8 mouse cellular contexts compared by ENCODE assay signal in genomic region chr3:102701902-102702544, GRCm38 (mm10). TPM values are rescaled to one million over a fixed set of nuclear protein-coding genes. Genes with fewer than 3 reads are reported as not detected.
A peak's percentile ranks its signal among the peaks of the same experiment; 100 is the strongest.
DNase-seq lines count a peak whose midpoint lies in the region; ATAC-seq and TF ChIP-seq lines count a peak whose summit lies in the region.

No protein-coding gene starts in this region.

- no peaks in the 10 kb centered on the region for H3K9me3 ChIP-seq in forebrain, embryonic 10.5 days
- H3K9me3 ChIP-seq in forebrain, embryonic 16.5 days (ENCODE audit: control insufficient read depth, low read length): no peaks in the 10 kb centered on the region

- no peak overlapping the region for H3K4me2 ChIP-seq in forebrain, embryonic 16.5 days (ENCODE audit: low read length)

- no peak overlapping the region for H3K27ac ChIP-seq in forebrain, embryonic 10.5 days
- no peak overlapping the region for H3K27ac ChIP-seq in forebrain, embryonic 16.5 days (ENCODE audit: low read length)
- H3K27ac ChIP-seq in gastrocnemius, adult 2 months: no peak overlapping the region

- H3K27me3 ChIP-seq in forebrain, embryonic 10.5 days (ENCODE audit: poor library complexity, severe bottlenecking): no peaks in the 10 kb centered on the region
- H3K27me3 ChIP-seq in forebrain, embryonic 16.5 days (replicated peaks; ENCODE audit: control insufficient read depth, insufficient read depth, low read length): no peaks in the 10 kb centered on the region

- H3K36me3 ChIP-seq in forebrain, embryonic 10.5 days (replicated peaks): no peaks in the 10 kb centered on the region
- no peaks in the 10 kb centered on the region for H3K36me3 ChIP-seq in forebrain, embryonic 16.5 days (ENCODE audit: control insufficient read depth, insufficient read depth)

- 47% methylated on average over 7 of the region's 7 CpGs for WGBS in forebrain, embryonic 10.5 days
- whole genome bisulfite sequencing in forebrain, embryonic 16.5 days: 47% methylated on average over 7 of the region's 7 CpGs

- no peaks in the 10 kb centered on the region for H3K4me1 ChIP-seq in forebrain, embryonic 10.5 days
- H3K4me1 ChIP-seq in forebrain, embryonic 16.5 days (replicated peaks; ENCODE audit: control insufficient read depth, insufficient read depth, low read length): 0 out of 2 replicates have a peak, but pooled peaks cover 2% of the 10 kb centered on the region

- peak; percentile 53 for TF ChIP-seq CTCF in gastrocnemius, adult 2 months (IDR thresholded peaks at IDR 0.05)

- H3K4me3 ChIP-seq in forebrain, embryonic 10.5 days: no peak overlapping the region
- no peak overlapping the region for H3K4me3 ChIP-seq in forebrain, embryonic 16.5 days (replicated peaks; ENCODE audit: low read length)
- H3K4me3 ChIP-seq in gastrocnemius, adult 2 months: no peak overlapping the region

- H3K9ac ChIP-seq in forebrain, embryonic 16.5 days (replicated peaks; ENCODE audit: low read depth, low read length): no peak overlapping the region

- no peak for ATAC-seq in forebrain, embryonic 16.5 days
- peak; percentile 93 for ATAC-seq in CD4-positive, CD25-positive, alpha-beta regulatory T cell, adult 4 months

- DNase-seq in forebrain, embryonic 10.5 days (ENCODE audit: extremely low spot score, low spot score): peak; percentile 38
- peak; percentile 36 for DNase-seq in c-Kit-negative CD71-positive TER-119-positive erythroid progenitor cells, embryonic 14.5 days (ENCODE audit: low read depth, low spot score)
- peak; percentile 52 for DNase-seq in gastrocnemius, adult 2 months
- DNase-seq in kidney, postnatal 36 days: peak; percentile 28 to 58
- DNase-seq in lung, postnatal 25 days (ENCODE audit: low spot score): peak; percentile 58
- DNase-seq in spleen, postnatal 10 days (ENCODE audit: low spot score in 2 of 2): peak; percentile 37 to 71

- intact Hi-C loops in gastrocnemius, adult 2 months (cut with DNase I): no loop called here

RNA-seq across cellular contexts. Expression of gene Tspan2, which starts 32.3 kb away (rescaled TPM):
- polyA plus RNA-seq in forebrain, embryonic 10.5 days (2016; fragmentation: Nextera tagmentation; extraction: Ambion mirVana): 7.5 and 8.5 TPM in 2 replicates
- polyA plus RNA-seq in forebrain, embryonic 16.5 days (2015; fragmentation: Nextera tagmentation; extraction: Ambion mirVana): 9.1 and 9.4 TPM in 2 replicates
- 1 to 10 TPM in 1 of 2 experiments, under 1 TPM in 1; 0.70 to 1.3 TPM for polyA plus RNA-seq in CD4-positive, CD25-positive, alpha-beta regulatory T cell, adult 4 months (2017; shearing (Covaris generic))
- total RNA-seq in gastrocnemius, adult 2 months (2021): 1 to 10 TPM; 4.3 to 5.2 TPM
